Mouse (Mus musculus) naive thymus-derived CD4-positive, alpha-beta T cell, adult 5 months (primary cell): ENCODE measurements around the gene Tekt4. TPM values are rescaled to one million over a fixed set of nuclear protein-coding genes. Genes with fewer than 3 reads are reported as not detected.

Source experiments
- polyA plus RNA-seq: library from polyadenylated mRNA; unstranded; fragments of 100-300 nt; shearing (Covaris generic); gene quantifications from one replicate; pipeline ENCODE4 v1.2.1, GENCODE M21; 2017

Gene Tekt4
- polyA plus RNA-seq: not detected

GRCm38 (mm10) chr17:25454272-25454671 is at the start of gene Tekt4:
Gene Tekt4, plus strand, starts transcription at chr17:25454615.

GRCm38 (mm10) chr17:25433617-25434606 is 20.5 kb upstream of the Tekt4 start, which contains the start of gene Cacna1h:
Gene Cacna1h, minus strand, starts transcription at chr17:25433783.

DNA sequence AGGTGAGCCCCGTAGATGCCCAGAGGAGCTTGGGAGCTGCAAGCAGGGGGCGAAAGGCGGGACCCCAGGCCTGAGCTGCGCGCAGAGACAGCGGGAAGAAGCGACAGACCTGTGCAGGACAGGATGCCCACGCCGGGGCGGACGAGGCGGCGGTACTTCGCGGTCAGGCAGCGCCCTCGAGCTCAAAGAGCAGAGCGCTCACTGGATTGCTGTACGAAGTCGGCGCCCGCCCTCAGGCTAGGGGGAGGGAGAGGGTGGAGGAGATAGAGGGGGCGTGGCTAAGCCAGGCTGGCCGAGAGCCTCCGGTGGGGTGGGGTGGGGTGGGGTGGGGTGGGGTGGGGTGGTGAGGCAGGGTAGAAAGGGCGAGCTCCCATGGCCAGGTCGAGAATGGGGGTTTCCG is 42.6 kb downstream of the Tekt4 start, which contains the start of gene Sstr5:
Sstr5 (minus strand) TSS at position 276 of the 400 bp plus-strand sequence.

Other genes starting within 250 kb of the Tekt4 start
- gene Gnptg, start 214.5 kb upstream of the Tekt4 start, polyA plus RNA-seq: 85.8 TPM
- gene Tsr3, start 214.4 kb upstream of the Tekt4 start, polyA plus RNA-seq: 36.6 TPM
- gene Baiap3, start 198.3 kb upstream of the Tekt4 start, polyA plus RNA-seq: 2.6 TPM
- gene Ube2i, start 180.0 kb upstream of the Tekt4 start, polyA plus RNA-seq: 587 TPM
- gene Prss34, start 156.2 kb upstream of the Tekt4 start, polyA plus RNA-seq: not detected
- not detected for gene Prss28, start 146.0 kb upstream of the Tekt4 start, polyA plus RNA-seq
- gene Prss29, start 136.0 kb upstream of the Tekt4 start, polyA plus RNA-seq: not detected
- not detected for gene Tpsab1, start 109.1 kb upstream of the Tekt4 start, polyA plus RNA-seq
- gene Tpsb2, start 88.3 kb upstream of the Tekt4 start, polyA plus RNA-seq: not detected
- gene Tpsg1, start 85.3 kb upstream of the Tekt4 start, polyA plus RNA-seq: not detected
- gene Cacna1h, start 20.8 kb upstream of the Tekt4 start, polyA plus RNA-seq: not detected
- gene Sstr5, start 42.7 kb downstream of the Tekt4 start, polyA plus RNA-seq: not detected
- gene Sox8, start 116.1 kb downstream of the Tekt4 start, polyA plus RNA-seq: 0.12 TPM
- 17.9 TPM for gene Lmf1, start 124.5 kb downstream of the Tekt4 start, polyA plus RNA-seq